Mouse (Mus musculus) midbrain, embryonic 11.5 days (tissue): ENCODE measurements around the gene 1700020D05Rik. TPM values are rescaled to one million over a fixed set of nuclear protein-coding genes. Genes with fewer than 3 reads are reported as not detected.
A peak's percentile ranks its signal among the peaks of the same experiment; 100 is the strongest.

ENCODE experiments used
- ATAC-seq: fragments of 200-750 bp; cut with Nextera tagmentation; 2 replicates; pipeline ENCODE4 v1.8.0; 2017; ENCODE audit warnings: moderate TSS enrichment, moderate library complexity; ENCODE audit not compliant: low FRiP score
- DNase-seq: peaks from one replicate; pipeline ENCODE4 v3.0.0; 2015; ENCODE audit warnings: low spot score; ENCODE audit errors: missing footprints
- H3K27ac ChIP-seq: fragments of 300-500 bp; sonication (generic); 2 replicates; pipeline ENCODE4 v1.5.1; 2014; ENCODE audit warnings: low read depth, low read length
- H3K27me3 ChIP-seq: fragments of 300-500 bp; sonication (generic); 2 replicates; pipeline ENCODE4 v1.6.1; 2014; ENCODE audit warnings: mild to moderate bottlenecking, low read length, moderate library complexity, mixed read lengths; ENCODE audit not compliant: control insufficient read depth, insufficient read depth
- H3K36me3 ChIP-seq: fragments of 300-500 bp; sonication (generic); 2 replicates; pipeline ENCODE4 v1.6.1; 2014; ENCODE audit warnings: mild to moderate bottlenecking, low read length, moderate library complexity, mixed read lengths; ENCODE audit not compliant: control insufficient read depth, insufficient read depth
- H3K4me1 ChIP-seq: fragments of 300-500 bp; sonication (generic); 2 replicates; pipeline ENCODE4 v1.6.1; 2014; ENCODE audit warnings: low read length; ENCODE audit not compliant: control insufficient read depth, insufficient read depth
- H3K4me2 ChIP-seq: fragments of 300-500 bp; sonication (generic); 2 replicates; pipeline ENCODE4 v1.6.1; 2014; ENCODE audit warnings: mild to moderate bottlenecking, moderate library complexity
- H3K4me3 ChIP-seq: fragments of 300-500 bp; sonication (generic); 2 replicates; pipeline ENCODE4 v1.5.1; 2014; ENCODE audit warnings: low read depth, low read length
- H3K9ac ChIP-seq: fragments of 300-500 bp; sonication (generic); 2 replicates; pipeline ENCODE4 v1.6.1; 2014; ENCODE audit warnings: low read length
- H3K9me3 ChIP-seq: fragments of 300-500 bp; sonication (generic); 2 replicates; pipeline ENCODE4 v1.6.1; 2016; ENCODE audit warnings: low read length; ENCODE audit not compliant: control insufficient read depth
- WGBS: fragments of 180-500 bp; shearing (Covaris S2); extraction: QIAGEN DNeasy Blood & Tissue Kit; methylation state at CpG from one replicate; pipeline ENCODE4 v1.1.7; 2014; 5-methylcytosine and 5-hydroxymethylcytosine counted together
- polyA plus RNA-seq: library from polyadenylated mRNA; unstranded; fragments of >200 nt; fragmentation: Nextera tagmentation; extraction: Ambion mirVana; gene quantifications from 2 replicates; pipeline ENCODE4 v1.2.1, GENCODE M21; 2014

Gene 1700020D05Rik
- polyA plus RNA-seq, 1 experiment from 2014 or later: not detected

DNA sequence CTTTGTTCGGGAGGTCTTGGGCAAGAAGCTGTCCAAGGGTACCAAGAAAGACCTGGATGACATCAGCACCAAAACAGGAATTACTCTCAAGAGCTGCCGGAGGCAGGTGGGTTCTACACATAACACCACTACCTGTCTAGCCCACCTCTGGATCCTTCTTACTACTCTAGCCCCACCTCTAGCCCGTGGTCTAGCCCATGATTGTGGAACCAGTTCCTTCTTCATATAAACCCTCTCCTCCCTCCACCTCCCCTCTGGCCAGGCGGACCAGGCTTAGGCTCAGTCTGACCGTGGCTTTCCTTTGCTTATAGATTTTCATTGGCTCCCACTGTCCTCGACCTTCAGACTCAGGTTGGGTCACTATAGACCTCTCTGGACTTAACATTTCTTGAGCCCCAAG, 42.2 kb downstream of the 1700020D05Rik start:
- Histone ChIP-seq H3K27ac (no peak overlapping the region), H3K4me3 (peak overlapping the region; percentile 82; the same call in 1 of the 2 replicates), H3K9me3 (no peaks in the 10 kb centered on the region), H3K27me3 (0 out of 2 replicates have a peak, but pooled peaks cover 3% of the 10 kb centered on the region), H3K9ac (no peak overlapping the region), H3K4me2 (peak overlapping the region; percentile 91), H3K36me3 (0 out of 2 replicates have a peak, but pooled peaks cover 4% of the 10 kb centered on the region), H3K4me1 (peaks cover 22% of the 10 kb centered on the region)
- WGBS: 89% methylated on average over 6 of the region's 6 CpGs
- DNase-seq: no peak
- no peak for ATAC-seq

DNA sequence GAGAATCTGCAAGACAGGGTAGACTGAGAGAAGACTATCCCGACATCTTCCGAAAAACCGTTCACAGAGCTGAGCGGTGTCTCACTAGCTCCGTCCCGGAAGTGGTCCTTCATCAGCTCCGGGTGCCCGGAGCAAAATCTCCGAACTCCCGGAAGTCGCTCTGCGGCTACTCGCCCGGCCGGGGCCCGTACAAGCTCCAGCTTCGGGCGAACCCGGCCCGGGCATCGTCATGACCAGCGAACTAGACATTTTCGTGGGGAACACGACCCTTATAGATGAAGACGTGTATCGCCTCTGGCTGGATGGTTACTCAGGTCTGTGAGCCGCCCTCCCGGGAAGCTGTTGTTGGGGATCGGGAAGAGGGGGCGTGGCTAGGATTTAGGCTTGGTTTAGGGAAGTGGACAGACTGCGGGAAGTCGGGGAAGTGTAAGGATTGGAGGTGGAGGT, 43.1 kb downstream of the 1700020D05Rik start, which contains the start of gene Fibp:
Gene Fibp, plus strand, starts transcription at position 151 of the 447 bp plus-strand sequence.
- peak within 1 kb of the TSS; percentile 82 for H3K4me3 ChIP-seq
- peaks cover 31% of the 10 kb centered on the region for H3K4me1 ChIP-seq
- peak within 1 kb of the TSS; percentile 86 for H3K9ac ChIP-seq
- H3K36me3 ChIP-seq: no peaks in the 10 kb centered on the region
- under 1% methylated on average over 32 of the region's 32 CpGs for WGBS
- peak within 1 kb of the TSS; percentile 30; the same call in 1 of the 2 replicates for H3K27ac ChIP-seq
- peak within 1 kb of the TSS; percentile 91 for H3K4me2 ChIP-seq
- H3K27me3 ChIP-seq: 0 out of 2 replicates have a peak, but pooled peaks cover 3% of the 10 kb centered on the region
- H3K9me3 ChIP-seq: no peaks in the 10 kb centered on the region
- ATAC-seq (peak; percentile 45), DNase-seq (peak; percentile 100)

DNA sequence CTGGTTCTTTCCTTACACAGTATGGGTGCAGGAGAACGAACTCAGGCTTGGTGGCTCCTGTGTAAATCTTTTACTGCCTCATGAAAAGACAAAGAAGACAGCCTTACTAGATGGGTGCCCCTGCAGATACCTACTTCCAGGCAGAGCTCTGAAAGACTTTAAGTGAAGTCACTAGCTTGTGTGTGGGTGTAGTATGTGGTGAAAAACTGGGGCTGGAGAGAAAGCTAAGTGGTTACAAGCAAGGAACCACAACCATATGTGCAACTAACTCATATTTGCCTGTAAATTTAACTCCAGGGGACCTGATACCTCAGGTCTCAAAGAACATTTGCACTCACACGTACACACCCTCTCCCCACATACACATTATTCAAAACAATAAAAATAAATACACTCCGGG, 43.7 kb downstream of the 1700020D05Rik start:
- Histone ChIP-seq H3K4me1 (peaks cover 36% of the 10 kb centered on the region), H3K27ac (peak overlapping the region; percentile 30; the same call in 1 of the 2 replicates)
- 33% methylated on average over 3 of the region's 3 CpGs for WGBS

DNA sequence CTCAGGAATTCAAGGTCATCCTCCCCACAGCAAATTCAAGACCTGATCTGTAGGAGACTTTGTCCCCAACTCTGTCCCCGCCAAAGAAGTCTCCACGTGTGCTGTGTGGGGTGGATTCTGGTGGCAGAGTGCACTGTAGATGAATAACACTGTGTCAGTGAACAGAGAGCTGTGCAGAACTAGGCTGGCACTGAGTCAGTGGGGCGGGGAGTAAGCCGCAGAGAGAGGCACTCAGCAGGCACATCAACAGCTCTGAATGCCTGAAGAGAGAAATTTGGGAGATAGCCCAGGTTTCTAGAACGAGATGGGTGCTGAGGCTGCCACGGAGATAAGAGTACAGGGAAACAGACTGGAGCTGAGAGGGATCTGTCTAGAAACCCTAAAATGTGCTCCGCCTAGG, 44.6 kb downstream of the 1700020D05Rik start:
- H3K4me3 ChIP-seq: no peak overlapping the region
- ATAC-seq (no peak), DNase-seq (no peak)
- H3K4me2 ChIP-seq: no peak overlapping the region
- no peak overlapping the region for H3K9ac ChIP-seq
- 74% methylated on average over 7 of the region's 7 CpGs for WGBS
- 0 out of 2 replicates have a peak, but pooled peaks cover 3% of the 10 kb centered on the region for H3K27me3 ChIP-seq
- peaks cover 33% of the 10 kb centered on the region for H3K4me1 ChIP-seq
- no peaks in the 10 kb centered on the region for H3K36me3 ChIP-seq
- no peaks in the 10 kb centered on the region for H3K9me3 ChIP-seq
- no peak overlapping the region for H3K27ac ChIP-seq

More for the DNA sequence above, 43.7 kb downstream of the 1700020D05Rik start:
- DNase-seq: no peak
- H3K36me3 ChIP-seq: no peaks in the 10 kb centered on the region
- H3K27me3 ChIP-seq: 0 out of 2 replicates have a peak, but pooled peaks cover 3% of the 10 kb centered on the region
- peak overlapping the region; percentile 82 for H3K4me3 ChIP-seq
- peak overlapping the region; percentile 91 for H3K4me2 ChIP-seq
- ATAC-seq: no peak
- no peaks in the 10 kb centered on the region for H3K9me3 ChIP-seq
- peak overlapping the region; percentile 86 for H3K9ac ChIP-seq

- 0 out of 2 replicates have a peak, but pooled peaks cover 3% of the 10 kb centered on the region for H3K27me3 ChIP-seq
- ATAC-seq (no peak), DNase-seq (no peak)
- peaks cover 32% of the 10 kb centered on the region for H3K4me1 ChIP-seq
- H3K27ac ChIP-seq: peak within 1 kb of the TSS; percentile 89
- 18% methylated on average over 14 of the region's 14 CpGs for WGBS
- peak within 1 kb of the TSS; percentile 100 for H3K4me2 ChIP-seq
- H3K4me3 ChIP-seq: peak within 1 kb of the TSS; percentile 75
- no peaks in the 10 kb centered on the region for H3K9me3 ChIP-seq
- no peaks in the 10 kb centered on the region for H3K36me3 ChIP-seq
- H3K9ac ChIP-seq: peak within 1 kb of the TSS; percentile 87
Observed at GRCm38 (mm10) chr19:5457746-5458442, 45.7 kb downstream of the 1700020D05Rik start, which contains the start of gene Ccdc85b. Gene Ccdc85b, minus strand, starts transcription at chr19:5457894.

DNA sequence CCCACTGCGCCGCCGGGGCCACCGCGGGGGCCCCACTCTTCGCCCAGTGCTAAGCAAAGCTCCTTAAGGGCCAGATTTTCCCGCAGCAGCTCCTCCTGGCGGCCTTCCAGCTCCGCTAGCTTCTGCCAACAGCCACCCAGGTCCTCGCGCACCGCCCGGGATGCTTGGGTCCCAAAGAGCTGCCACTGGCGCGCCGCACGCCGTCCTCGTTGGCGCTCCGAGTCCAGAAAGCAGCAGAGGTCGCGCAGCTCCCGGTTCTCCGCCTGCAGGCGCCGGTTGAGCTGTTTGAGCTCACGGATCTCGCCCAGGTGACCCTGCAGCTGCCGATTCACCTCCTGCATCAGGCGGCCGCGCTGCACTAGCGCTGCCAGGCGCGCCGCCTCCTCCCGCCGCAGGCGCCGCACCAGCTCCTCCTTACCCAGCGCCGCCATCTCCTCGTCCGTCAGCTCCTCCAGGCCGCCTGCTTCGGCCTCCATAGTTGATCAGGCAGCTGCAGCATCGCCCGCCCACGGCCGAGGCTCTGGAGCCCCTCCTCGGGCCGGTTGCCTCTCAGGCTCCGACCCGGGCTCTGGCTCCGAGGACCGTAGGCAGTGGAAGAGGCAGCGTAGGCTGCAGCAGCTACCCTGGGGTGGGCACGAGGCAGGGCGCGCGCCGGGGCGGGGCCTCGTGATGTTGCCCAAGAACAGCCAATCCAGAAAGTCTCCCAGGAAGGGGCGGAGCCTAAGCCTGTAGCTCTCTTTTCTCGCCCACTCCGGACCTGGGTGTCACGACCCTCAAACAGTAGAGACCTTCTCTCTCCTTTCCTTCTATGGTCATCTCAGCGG, 46.5 kb downstream of the 1700020D05Rik start:
- DNase-seq: peak; percentile 99
- H3K27ac ChIP-seq: peak overlapping the region; percentile 89
- peak; percentile 92 for ATAC-seq
- peaks cover 32% of the 10 kb centered on the region for H3K4me1 ChIP-seq
- no peaks in the 10 kb centered on the region for H3K36me3 ChIP-seq
- 0 out of 2 replicates have a peak, but pooled peaks cover 3% of the 10 kb centered on the region for H3K27me3 ChIP-seq
- H3K4me2 ChIP-seq: peak overlapping the region; percentile 100
- H3K9me3 ChIP-seq: no peaks in the 10 kb centered on the region
- WGBS: under 1% methylated on average over 69 of the region's 70 CpGs
- peak overlapping the region; percentile 75 for H3K4me3 ChIP-seq
- peak overlapping the region; percentile 87 for H3K9ac ChIP-seq

DNA sequence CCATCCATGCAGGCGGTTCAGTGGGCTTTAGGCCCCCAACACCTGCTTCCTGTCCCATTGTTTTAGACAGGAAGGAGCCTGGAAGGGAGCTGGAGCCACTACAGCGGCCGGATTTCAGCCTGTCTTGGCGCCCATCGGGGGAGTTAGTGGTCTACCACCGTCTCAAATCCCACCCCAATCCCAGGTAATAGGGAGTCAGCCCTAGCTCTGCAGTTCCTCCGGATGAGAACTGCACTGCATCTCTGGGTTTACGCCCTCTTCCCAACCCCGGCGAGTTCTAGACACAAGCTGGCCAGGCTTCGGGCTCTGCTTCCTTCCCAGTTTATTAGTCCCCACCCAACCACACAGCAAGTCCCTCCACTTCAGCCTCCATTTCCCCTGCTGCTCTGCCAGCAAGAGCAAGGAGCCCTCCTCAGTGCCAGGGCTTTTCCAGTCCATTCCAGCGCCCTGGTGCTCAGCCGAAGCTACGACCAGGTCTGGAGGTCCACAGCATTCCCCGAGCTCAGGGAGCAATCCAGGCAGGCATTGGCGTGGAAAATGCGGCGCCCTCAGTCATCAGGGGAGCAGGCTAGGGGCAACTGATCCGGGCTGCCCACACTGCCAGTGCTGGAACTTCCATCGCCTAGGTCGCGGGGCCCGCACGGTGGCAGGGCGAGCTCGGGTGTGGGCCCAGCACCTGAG, 47.2 kb downstream of the 1700020D05Rik start:
- peaks cover 31% of the 10 kb centered on the region for H3K4me1 ChIP-seq
- H3K27me3 ChIP-seq: 0 out of 2 replicates have a peak, but pooled peaks cover 3% of the 10 kb centered on the region
- DNase-seq (peak; percentile 93), ATAC-seq (no peak)
- H3K9ac ChIP-seq: peak overlapping the region; percentile 87
- peak overlapping the region; percentile 75 for H3K4me3 ChIP-seq
- no peaks in the 10 kb centered on the region for H3K36me3 ChIP-seq
- H3K9me3 ChIP-seq: no peaks in the 10 kb centered on the region
- peak overlapping the region; percentile 100 for H3K4me2 ChIP-seq
- H3K27ac ChIP-seq: peak overlapping the region; percentile 89
- 6% methylated on average over 26 of the region's 26 CpGs for WGBS

- no peak for DNase-seq
- 0 out of 2 replicates have a peak, but pooled peaks cover 3% of the 10 kb centered on the region for H3K27me3 ChIP-seq
- WGBS: 64% methylated on average over 8 of the region's 8 CpGs
- H3K9me3 ChIP-seq: no peaks in the 10 kb centered on the region
- no peak overlapping the region for H3K9ac ChIP-seq
- H3K4me1 ChIP-seq: peaks cover 26% of the 10 kb centered on the region
- no peak for ATAC-seq
- H3K27ac ChIP-seq: no peak overlapping the region
- H3K36me3 ChIP-seq: no peaks in the 10 kb centered on the region
- peak overlapping the region; percentile 100 for H3K4me2 ChIP-seq
- H3K4me3 ChIP-seq: peak overlapping the region; percentile 75; the same call in 1 of the 2 replicates
Observed at GRCm38 (mm10) chr19:5455568-5455967, 48.0 kb downstream of the 1700020D05Rik start.
